Mouse (Mus musculus) heart, adult 10 weeks (tissue): ENCODE results near the gene Med16. TPM values are rescaled to one million over a fixed set of nuclear protein-coding genes. Genes with fewer than 3 reads are reported as not detected.

Experiments used
- polyA plus RNA-seq: library from polyadenylated mRNA; stranded (reverse); fragments of 350-450 nt; fragmentation: Illumina TruSeq; extraction: RNeasy Lipid Tissue Mini Kit (QIAGEN cat#74804); gene quantifications from one replicate; pipeline ENCODE4 v1.2.3, GENCODE M21; 2014; ENCODE audit warnings: low read depth, low replicate concordance

The Med16 gene
- polyA plus RNA-seq, result 25.5 TPM

DNA sequence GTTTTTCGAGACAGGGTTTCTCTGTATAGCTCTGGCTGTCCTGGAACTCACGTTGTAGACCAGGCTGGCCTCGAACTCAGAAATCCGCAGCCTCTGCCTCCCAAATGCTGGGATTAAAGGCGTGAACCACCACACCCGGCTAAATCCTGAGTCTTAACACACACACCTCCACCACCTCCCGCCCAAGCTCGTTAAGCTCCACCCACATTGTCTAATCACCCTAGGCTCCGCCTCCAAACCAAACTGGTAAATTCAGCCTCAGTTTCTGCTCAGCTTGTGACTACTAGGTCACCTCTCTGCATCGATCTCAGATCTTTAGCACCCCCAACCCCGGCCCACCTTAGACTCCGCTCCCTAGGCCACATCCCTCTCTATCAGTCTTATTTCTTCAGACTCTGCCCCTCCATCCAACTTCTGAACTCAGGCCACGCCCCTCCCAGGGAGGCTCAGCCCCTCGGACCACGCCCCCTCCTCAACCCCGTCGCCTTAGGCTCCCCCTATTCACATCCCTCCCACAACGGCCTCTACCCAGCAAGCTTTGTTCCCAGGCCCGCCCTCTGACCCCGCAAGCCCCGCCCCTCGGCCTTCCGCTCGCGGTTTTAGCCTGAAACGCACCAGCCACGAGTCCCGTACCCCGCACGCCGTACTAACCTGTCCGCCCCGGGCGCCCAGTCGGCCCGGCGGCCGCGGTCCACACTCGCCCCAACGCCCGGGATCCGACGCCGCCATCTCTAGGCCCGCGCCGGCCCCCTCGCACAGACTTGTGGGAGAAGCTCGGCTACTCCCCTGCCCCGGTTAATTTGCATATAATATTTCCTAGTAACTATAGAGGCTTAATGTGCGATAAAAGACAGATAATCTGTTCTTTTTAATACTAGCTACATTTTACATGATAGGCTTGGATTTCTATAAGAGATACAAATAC is at the start of gene Med16:
Gene Med16 (minus strand): TSS at position 757 of the 925 bp plus-strand sequence.

DNA sequence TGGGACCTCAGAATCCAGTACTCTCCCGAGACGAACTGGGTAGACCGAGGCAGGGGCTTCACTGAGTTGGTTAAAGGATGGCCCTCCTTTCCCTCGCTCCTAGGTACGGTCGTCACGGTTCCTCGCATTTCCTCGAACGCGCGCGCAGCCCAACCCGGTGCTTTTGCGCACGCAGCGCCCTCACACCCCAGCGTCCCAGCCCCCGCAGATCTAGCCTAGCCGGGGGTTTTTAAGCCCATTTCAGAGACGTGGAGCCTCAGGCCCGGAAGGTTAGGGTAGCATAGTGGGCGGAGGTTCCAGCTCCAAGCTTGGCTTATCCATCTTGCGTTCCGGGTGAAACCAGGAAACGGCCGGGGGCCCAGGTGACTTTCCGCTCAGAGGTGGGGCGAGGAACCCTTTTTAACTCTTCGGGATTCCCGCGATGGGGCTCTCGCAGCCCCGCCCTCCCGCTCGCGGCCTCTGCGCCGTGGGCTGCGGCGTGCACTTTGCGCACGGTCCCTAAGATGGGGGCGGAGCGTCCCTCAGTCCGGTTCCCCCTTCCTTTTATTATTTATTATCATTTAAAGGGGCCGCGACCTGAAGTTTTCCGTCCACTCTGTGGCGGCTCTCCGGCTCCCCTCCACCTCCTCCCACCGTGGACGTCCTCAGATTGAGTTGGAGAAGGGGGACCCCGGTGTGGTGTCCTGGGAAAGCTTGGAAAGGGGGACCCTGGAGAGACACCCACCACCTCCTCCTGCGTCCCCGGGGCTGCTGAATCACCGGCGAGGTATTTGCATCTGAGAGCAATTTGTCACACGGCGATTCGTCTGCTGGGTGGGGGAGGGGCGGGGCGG is 18.0 kb upstream of the Med16 start, which contains the start of gene Arid3a:
Gene Arid3a (plus strand): TSS at position 553 of the 833 bp plus-strand sequence.

DNA sequence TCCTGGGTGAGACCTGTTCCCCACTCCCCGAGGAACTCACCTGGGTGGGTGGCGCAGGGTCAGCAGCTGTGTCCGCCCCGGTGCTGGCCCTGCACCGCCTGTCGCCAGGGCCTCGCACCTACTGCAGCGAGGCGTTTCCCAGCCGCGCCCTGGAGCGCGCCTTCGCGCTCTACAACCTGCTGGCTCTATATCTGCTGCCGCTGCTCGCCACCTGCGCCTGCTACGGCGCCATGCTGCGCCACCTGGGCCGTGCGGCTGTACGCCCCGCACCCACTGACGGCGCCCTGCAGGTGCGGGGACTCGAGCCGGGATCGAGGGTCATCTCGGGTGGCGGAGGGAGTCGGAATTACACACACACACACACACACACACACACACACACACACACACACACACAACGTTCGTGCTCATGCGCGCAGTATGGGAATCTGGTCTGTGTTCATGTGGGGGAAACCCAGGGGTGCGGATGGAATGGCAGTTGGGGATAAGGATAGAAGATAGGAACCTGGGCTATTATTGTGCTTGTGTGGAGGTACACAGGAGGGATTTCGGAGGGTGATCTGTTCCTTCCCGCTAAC is 12.3 kb upstream of the Med16 start, which contains the start of gene R3hdm4:
Gene R3hdm4 (minus strand): TSS at position 251 of the 578 bp plus-strand sequence.

DNA sequence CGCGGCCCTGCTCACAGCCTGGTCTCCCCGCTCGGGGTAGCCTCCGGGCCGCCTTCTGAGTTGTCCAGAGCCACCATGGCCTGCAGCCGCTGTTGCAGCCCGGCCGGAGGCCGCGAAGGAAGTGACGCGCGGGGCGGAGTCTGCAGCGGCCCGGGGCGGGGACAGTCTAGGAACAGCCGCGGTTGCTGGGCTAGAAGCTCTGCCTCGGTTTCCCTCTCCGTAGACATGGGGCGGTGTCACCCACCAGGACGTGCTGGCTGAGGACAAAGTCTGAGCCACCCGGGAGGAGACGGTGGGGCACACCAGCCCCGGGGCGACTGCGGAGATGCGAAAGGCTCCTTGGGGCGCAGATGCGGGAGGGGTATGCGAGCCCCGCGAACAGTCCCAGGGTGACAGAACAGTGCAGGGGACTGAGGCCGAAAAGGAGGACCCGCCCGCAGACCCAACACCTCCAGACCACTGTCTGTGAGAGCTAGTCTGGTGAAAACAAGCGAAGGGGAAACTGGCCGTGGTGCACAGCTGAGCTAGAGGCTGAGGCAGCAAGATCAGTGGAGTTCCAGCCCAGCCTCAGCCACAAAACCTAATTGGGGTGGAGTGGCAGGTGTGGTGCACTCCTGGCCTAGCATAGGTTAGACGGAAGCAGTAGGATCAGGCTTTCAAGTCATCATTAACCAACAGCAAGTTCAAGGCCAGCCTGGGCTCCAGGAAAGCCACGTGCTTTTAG is 8.2 kb upstream of the Med16 start, which contains the start of gene Kiss1r:
Gene Kiss1r (plus strand): TSS at position 164 of the 724 bp plus-strand sequence.

DNA sequence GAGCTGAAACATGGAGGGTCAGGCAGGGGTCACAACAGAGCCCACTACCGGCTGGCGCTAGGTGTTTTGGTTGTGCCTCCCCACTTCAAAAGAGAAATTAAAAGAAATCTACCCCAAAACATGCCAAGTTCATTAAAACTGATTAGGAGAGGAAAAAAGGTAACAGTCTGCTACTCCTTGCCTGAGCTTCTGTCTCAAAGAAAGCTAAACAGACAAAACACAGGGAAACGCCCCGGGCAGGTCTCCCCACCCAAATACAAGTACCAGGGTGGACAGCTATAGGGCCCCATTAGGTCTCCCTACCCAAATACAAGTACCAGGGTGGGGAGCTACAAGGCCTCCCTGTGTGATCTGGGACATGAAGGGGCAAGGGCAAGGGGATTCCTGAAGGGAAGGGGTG is 1.8 kb upstream of the Med16 start, which contains the start of gene Gm26602:
Gene Gm26602 (plus strand): TSS at position 301 of the 400 bp plus-strand sequence.

DNA sequence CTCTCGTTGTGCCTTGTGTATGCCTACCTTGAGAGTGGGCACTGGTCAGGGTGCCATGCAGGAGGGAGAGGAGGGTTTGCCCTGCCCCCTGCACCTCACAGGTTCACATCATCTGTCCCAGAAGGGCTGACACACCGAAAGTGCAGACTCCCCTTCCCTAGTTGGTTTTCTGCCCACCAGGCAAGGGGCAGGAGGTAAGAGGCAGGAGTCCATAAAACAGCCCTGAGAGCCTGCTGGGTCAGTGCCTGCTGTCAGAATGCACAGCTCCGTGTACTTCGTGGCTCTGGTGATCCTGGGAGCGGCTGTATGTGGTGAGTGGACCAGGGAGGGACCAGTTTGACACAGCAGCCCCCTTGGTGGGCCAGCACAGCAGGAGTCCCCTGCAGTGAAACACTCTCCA is 18.1 kb downstream of the Med16 start, which contains the start of gene Cfd:
Gene Cfd (plus strand): TSS at position 184 of the 400 bp plus-strand sequence.

DNA sequence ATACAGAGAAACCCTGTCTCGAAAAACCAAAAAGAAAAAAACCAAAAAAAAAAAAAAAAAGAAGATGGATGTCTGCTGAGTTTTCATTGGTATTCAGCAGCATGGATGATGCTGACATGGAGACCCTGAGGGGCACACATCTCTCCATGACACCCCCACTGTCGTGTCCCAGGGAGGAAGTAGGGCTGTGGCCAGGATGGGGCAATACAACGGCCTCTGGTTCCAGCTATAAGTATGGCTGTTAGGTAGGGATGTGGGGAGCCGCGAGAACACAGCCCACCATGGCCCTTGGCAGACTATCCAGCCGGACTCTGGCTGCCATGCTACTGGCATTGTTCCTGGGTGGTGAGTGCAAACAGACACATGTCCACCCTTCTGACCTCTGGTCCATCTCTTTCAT is 22.7 kb downstream of the Med16 start, which contains the start of gene Elane:
Gene Elane (plus strand): TSS at position 194 of the 400 bp plus-strand sequence.

DNA sequence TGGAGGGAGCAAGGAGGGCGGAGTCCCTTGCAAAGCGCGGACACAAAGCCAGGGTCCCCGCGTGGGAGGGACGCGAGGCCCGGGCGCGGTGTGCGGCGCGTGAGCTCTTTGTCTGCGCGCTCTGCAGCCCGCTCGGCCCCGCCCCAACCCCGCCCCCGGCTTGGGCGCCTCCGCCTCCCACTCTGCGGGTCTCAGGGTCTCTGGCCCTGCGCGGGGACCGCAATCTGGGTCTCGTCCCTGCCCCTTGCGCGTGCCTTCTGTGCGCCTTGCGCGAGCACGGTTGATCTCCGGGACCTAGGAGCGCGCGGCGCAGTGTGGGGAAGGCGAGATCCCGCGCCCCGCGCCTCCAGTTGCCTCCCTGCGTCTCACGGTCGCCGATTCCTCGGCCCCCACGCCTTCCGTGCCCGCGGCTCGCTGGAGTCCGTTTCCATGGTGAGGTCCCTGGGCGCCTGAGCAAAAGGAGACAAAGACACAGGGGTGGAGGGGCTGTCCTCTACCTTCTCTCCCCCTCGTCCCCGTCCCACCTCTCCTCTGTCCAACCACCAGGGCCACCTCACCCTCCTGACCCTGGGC is 34.3 kb downstream of the Med16 start, which contains the start of the genes Prtn3 and Plppr3:
Gene Prtn3 (plus strand): TSS at position 187 of the 573 bp plus-strand sequence.
Gene Plppr3 (minus strand): TSS at position 345 of the 573 bp plus-strand sequence.

DNA sequence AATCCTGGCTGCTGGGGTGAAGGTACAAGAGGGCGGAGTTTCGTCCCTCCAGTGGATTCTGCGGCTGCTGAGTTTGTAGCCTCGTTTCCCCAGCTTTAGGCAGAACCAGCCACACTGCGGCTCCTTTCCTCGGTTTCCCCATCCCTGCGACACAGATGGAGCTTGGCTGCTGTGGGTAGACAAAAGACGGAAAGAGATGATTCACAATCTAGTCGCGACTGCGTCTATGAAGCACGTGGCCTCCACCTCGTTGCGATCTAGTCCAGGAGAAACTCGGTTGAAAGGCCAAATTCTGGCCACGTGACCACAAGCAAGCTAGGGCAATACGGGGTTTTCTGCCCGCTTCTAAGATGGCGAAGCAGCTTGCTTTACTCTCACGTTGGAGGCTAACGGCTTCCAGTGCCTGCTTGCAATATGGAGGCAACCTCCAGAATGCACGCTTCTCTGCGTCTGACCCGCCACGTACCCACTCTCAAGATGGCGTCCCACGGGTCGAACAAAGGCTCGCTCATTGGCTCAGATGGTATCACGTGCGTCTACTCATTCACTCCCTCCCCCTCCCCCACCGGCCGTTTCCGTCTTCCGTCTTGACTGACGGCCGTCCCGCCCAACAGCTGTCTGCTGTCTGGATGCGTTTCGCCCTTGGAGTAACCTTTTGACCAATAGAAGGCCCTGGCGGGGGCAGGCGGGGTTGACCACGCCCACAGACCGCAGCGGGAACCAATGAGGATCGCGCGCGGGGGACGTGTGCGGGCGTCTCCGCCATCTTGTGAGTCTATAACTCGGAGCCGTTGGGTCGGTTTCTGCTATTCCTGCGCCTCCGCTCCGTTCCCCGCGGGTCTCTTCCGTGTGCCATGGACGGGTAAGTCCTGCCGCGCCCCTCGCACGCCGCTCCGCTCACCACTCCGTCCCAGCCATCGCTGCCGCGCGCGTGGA is 54.6 kb downstream of the Med16 start, which contains the start of gene Ptbp1:
Gene Ptbp1 (plus strand): TSS at position 568 of the 936 bp plus-strand sequence.

Other genes with a start within 250 kb of the Med16 start
- gene Madcam1, start 244.4 kb downstream of the Med16 start, polyA plus RNA-seq, result not detected
- 15.6 TPM for gene Tpgs1, start 239.6 kb downstream of the Med16 start, polyA plus RNA-seq
- gene Cdc34, start 226.7 kb downstream of the Med16 start, polyA plus RNA-seq, result 255 TPM
- gene Gzmm, start 219.9 kb downstream of the Med16 start, polyA plus RNA-seq, result 9.9 TPM
- gene Bsg, start 204.4 kb downstream of the Med16 start, polyA plus RNA-seq, result 2,003 TPM
- gene Hcn2, start 192.3 kb downstream of the Med16 start, polyA plus RNA-seq, result 13.4 TPM
- 44.1 TPM for gene Polrmt, start 162.3 kb downstream of the Med16 start, polyA plus RNA-seq
- not detected for gene Fgf22, start 153.8 kb downstream of the Med16 start, polyA plus RNA-seq
- gene Rnf126, start 142.0 kb downstream of the Med16 start, polyA plus RNA-seq, result 22.6 TPM
- 8.3 TPM for gene Fstl3, start 131.7 kb downstream of the Med16 start, polyA plus RNA-seq
- not detected for gene Prss57, start 118.0 kb downstream of the Med16 start, polyA plus RNA-seq
- gene Palm, start 115.4 kb downstream of the Med16 start, polyA plus RNA-seq, result 53.4 TPM
- 0.99 TPM for gene Misp, start 87.9 kb downstream of the Med16 start, polyA plus RNA-seq
- 38.6 TPM for gene Ptbp1, start 54.5 kb downstream of the Med16 start, polyA plus RNA-seq
- not detected for gene Prtn3, start 34.4 kb downstream of the Med16 start, polyA plus RNA-seq
- 0.34 TPM for gene Plppr3, start 34.3 kb downstream of the Med16 start, polyA plus RNA-seq
- not detected for gene Elane, start 22.7 kb downstream of the Med16 start, polyA plus RNA-seq
- gene Cfd, start 18.1 kb downstream of the Med16 start, polyA plus RNA-seq, result 72.1 TPM
- gene Gm26602, start 1.9 kb upstream of the Med16 start, polyA plus RNA-seq, result not detected
- 0.55 TPM for gene Kiss1r, start 8.0 kb upstream of the Med16 start, polyA plus RNA-seq
- gene R3hdm4, start 12.3 kb upstream of the Med16 start, polyA plus RNA-seq, result 70.4 TPM
- gene Arid3a, start 18.1 kb upstream of the Med16 start, polyA plus RNA-seq, result 1.1 TPM
- gene Wdr18, start 51.2 kb upstream of the Med16 start, polyA plus RNA-seq, result 21.5 TPM
- 0.18 TPM for gene Grin3b, start 61.8 kb upstream of the Med16 start, polyA plus RNA-seq
- 104 TPM for gene Tmem259, start 75.4 kb upstream of the Med16 start, polyA plus RNA-seq
- 40.1 TPM for gene Cnn2, start 79.7 kb upstream of the Med16 start, polyA plus RNA-seq
- gene Abca7, start 87.6 kb upstream of the Med16 start, polyA plus RNA-seq, result 7.2 TPM
- gene Arhgap45, start 107.7 kb upstream of the Med16 start, polyA plus RNA-seq, result 5.2 TPM
- 122 TPM for gene Polr2e, start 130.9 kb upstream of the Med16 start, polyA plus RNA-seq
- gene Gpx4, start 138.2 kb upstream of the Med16 start, polyA plus RNA-seq, result 933 TPM
- 10.9 TPM for gene Sbno2, start 196.6 kb upstream of the Med16 start, polyA plus RNA-seq
- gene Stk11, start 206.9 kb upstream of the Med16 start, polyA plus RNA-seq, result 137 TPM
- gene Atp5d, start 229.7 kb upstream of the Med16 start, polyA plus RNA-seq, result 1,104 TPM
- 2.6 TPM for gene Cbarp, start 231.9 kb upstream of the Med16 start, polyA plus RNA-seq
- gene Midn, start 239.3 kb upstream of the Med16 start, polyA plus RNA-seq, result 39.3 TPM